Mouse (Mus musculus): ENCODE measurements at regions not wholly inside any gene's neighbourhood (a gene's known extent, or its start where the extent isn't known, plus 50 kb on each side); places are given as distances from the start of the nearest gene placed in this dataset.

DNA sequence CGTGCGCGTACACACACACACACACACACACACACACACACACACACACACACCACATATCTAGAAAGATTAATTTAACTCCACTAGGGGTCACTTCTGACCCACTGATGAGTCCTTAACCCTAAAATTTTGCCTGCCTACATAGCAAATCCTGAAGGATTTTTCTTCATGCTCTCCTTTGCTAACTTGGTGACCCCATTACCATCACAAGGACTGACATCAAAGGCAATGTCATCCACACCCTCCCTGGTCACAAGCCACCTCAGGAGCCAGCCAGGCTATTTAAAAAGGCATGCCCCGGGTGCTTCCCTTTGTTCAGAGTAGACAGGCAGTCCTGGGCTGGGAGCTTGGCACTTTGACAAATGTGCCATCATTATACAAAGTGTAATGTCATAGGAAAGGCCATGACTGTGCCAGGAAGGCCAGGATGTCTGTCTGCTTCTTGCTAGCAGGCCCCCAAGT is 1501.4 kb upstream of the Flrt2 start:
- Histone ChIP-seq H3K9me3 (ENCODE audit: control insufficient read depth, low read length) (no peaks in the 10 kb centered on the region), H3K4me2 (replicated peaks; ENCODE audit: low read depth, low read length, severe bottlenecking) (no peak overlapping the region), H3K4me3 (replicated peaks; ENCODE audit: low read length) (no peak overlapping the region), H3K4me1 (ENCODE audit: control insufficient read depth, insufficient read depth, low read length) (no peaks in the 10 kb centered on the region), H3K9ac (ENCODE audit: low read depth, low read length, severe bottlenecking) (no peak overlapping the region), H3K27ac (replicated peaks; ENCODE audit: low read depth, low read length) (no peak overlapping the region), H3K27me3 (ENCODE audit: control insufficient read depth, insufficient read depth, low read length) (no peaks in the 10 kb centered on the region), H3K36me3 (ENCODE audit: control insufficient read depth, insufficient read depth, low read length) (no peaks in the 10 kb centered on the region)
- DNase-seq (ENCODE audit: low spot score): peak; percentile 35
- no peak for ATAC-seq (ENCODE audit: low FRiP score, low read depth)
- WGBS: 74% methylated on average over 4 of the region's 4 CpGs
- TF ChIP-seq POLR2A (IDR thresholded peaks at IDR 0.05; ENCODE audit: borderline replicate concordance, extremely low read depth, insufficient read depth, insufficient read length): no peak

DNA sequence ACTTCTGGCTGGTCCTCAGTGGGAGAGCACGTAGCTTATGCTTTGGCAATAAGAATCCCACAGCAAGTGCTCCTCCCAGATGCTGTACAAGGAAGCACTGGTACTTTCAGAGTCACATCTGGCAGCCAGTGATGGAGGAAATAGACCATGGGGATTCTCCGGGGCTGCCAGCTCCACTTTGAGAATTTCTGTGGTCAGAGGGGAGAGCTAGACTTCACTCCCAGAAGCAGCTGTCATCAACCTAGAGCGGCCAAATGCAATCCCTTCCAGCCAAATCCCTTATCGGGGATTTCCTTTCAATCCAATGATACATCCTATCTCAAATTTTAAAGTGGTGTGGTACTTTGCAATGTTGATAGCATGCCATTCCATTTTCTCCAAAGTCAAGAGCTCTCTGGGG is 1474.1 kb upstream of the Flrt2 start:
- no peaks in the 10 kb centered on the region for H3K27me3 ChIP-seq (ENCODE audit: control insufficient read depth, insufficient read depth, low read length)
- ATAC-seq (ENCODE audit: low FRiP score, low read depth): no peak
- H3K36me3 ChIP-seq (ENCODE audit: control insufficient read depth, insufficient read depth, low read length): no peaks in the 10 kb centered on the region
- H3K4me1 ChIP-seq (ENCODE audit: control insufficient read depth, insufficient read depth, low read length): no peaks in the 10 kb centered on the region
- no peak overlapping the region for H3K27ac ChIP-seq (replicated peaks; ENCODE audit: low read depth, low read length)
- no peaks in the 10 kb centered on the region for H3K9me3 ChIP-seq (ENCODE audit: control insufficient read depth, low read length)
- peak; percentile 23 for DNase-seq (ENCODE audit: low spot score)
- H3K9ac ChIP-seq (ENCODE audit: low read depth, low read length, severe bottlenecking): no peak overlapping the region
- no peak overlapping the region for H3K4me2 ChIP-seq (replicated peaks; ENCODE audit: low read depth, low read length, severe bottlenecking)
- TF ChIP-seq POLR2A (IDR thresholded peaks at IDR 0.05; ENCODE audit: borderline replicate concordance, extremely low read depth, insufficient read depth, insufficient read length): no peak
- WGBS: 53% methylated on average over 4 of the region's 4 CpGs
- no peak overlapping the region for H3K4me3 ChIP-seq (replicated peaks; ENCODE audit: low read length)

DNA sequence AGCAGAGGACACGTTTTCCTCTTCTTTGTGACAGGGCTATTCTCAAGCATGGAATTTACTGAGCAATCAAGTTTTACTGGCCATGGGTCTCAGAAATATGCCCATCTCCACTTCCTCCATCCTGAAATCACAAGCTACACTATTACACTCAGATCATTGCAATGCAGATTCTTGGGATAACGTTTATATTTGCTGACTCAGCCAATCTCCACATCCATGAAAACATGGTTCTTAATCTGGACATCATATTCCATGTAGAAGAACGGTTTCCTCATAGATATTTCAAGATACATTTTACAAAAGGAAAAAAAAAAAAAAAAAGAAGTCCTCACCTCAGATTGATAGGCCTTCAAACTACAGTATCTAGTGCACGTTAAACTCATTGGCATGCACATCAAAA is 1462.1 kb upstream of the Flrt2 start:
- no peak for DNase-seq (ENCODE audit: low spot score)
- ATAC-seq (ENCODE audit: low FRiP score, low read depth): no peak
- H3K4me3 ChIP-seq (replicated peaks; ENCODE audit: low read length): no peak overlapping the region
- H3K27me3 ChIP-seq (ENCODE audit: control insufficient read depth, insufficient read depth, low read length): no peaks in the 10 kb centered on the region
- no peaks in the 10 kb centered on the region for H3K36me3 ChIP-seq (ENCODE audit: control insufficient read depth, insufficient read depth, low read length)
- H3K4me2 ChIP-seq (replicated peaks; ENCODE audit: low read depth, low read length, severe bottlenecking): no peak overlapping the region
- H3K4me1 ChIP-seq (ENCODE audit: control insufficient read depth, insufficient read depth, low read length): no peaks in the 10 kb centered on the region
- no peaks in the 10 kb centered on the region for H3K9me3 ChIP-seq (ENCODE audit: control insufficient read depth, low read length)
- H3K27ac ChIP-seq (replicated peaks; ENCODE audit: low read depth, low read length): no peak overlapping the region
- TF ChIP-seq POLR2A (IDR thresholded peaks at IDR 0.05; ENCODE audit: borderline replicate concordance, extremely low read depth, insufficient read depth, insufficient read length): no peak
- WGBS: 86% methylated on average over 4 of the region's 4 CpGs
- no peak overlapping the region for H3K9ac ChIP-seq (ENCODE audit: low read depth, low read length, severe bottlenecking)

DNA sequence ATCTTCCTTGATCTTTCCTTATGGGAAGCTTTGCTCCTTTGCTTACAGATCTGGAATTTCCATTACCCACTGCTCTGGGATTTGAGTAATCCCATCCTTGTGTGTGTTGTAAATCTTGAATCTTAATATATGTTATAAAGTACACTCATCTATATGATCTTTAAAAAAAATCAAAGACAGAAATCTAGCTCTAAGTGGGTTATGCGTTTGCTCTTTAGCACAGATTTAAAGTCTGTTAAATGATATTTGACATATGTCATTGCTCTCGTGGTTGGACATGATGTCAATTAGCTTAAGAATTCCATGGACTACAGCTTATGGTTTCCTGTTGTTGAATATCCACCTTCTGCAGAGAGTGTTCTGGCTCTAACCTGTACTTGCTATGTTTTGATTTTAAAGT is 1446.7 kb upstream of the Flrt2 start:
- Histone ChIP-seq H3K4me3 (replicated peaks; ENCODE audit: low read length) (no peak overlapping the region), H3K9ac (ENCODE audit: low read depth, low read length, severe bottlenecking) (no peak overlapping the region), H3K4me1 (ENCODE audit: control insufficient read depth, insufficient read depth, low read length) (no peaks in the 10 kb centered on the region), H3K4me2 (replicated peaks; ENCODE audit: low read depth, low read length, severe bottlenecking) (no peak overlapping the region), H3K27ac (replicated peaks; ENCODE audit: low read depth, low read length) (no peak overlapping the region), H3K36me3 (ENCODE audit: control insufficient read depth, insufficient read depth, low read length) (no peaks in the 10 kb centered on the region), H3K9me3 (ENCODE audit: control insufficient read depth, low read length) (no peaks in the 10 kb centered on the region), H3K27me3 (ENCODE audit: control insufficient read depth, insufficient read depth, low read length) (no peaks in the 10 kb centered on the region)
- no peak for TF ChIP-seq POLR2A (IDR thresholded peaks at IDR 0.05; ENCODE audit: borderline replicate concordance, extremely low read depth, insufficient read depth, insufficient read length)
- WGBS: 6% methylated on average over 2 of the region's 2 CpGs
- DNase-seq (ENCODE audit: low spot score) (peak; percentile 17), ATAC-seq (ENCODE audit: low FRiP score, low read depth) (no peak)

DNA sequence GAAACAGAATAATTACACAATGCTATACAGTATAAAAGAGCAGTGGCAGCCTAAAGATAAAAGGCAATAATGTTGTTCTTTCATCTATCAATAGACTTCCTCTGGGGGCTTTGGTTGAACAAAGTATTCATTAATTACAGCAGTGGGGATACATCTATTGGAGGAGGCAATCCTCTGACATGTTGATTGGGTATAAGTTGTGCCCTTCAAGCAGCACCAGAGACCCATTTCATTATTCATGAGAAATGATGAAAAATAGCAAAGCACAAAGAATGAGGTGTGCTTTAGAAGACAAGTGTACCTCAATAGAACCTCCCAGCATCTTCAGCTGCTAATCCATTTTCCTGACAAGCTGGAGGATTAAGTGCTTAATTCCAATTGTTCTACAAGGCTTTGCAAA is 1444.7 kb upstream of the Flrt2 start:
- no peaks in the 10 kb centered on the region for H3K4me1 ChIP-seq (ENCODE audit: control insufficient read depth, insufficient read depth, low read length)
- DNase-seq (ENCODE audit: low spot score) (no peak), ATAC-seq (ENCODE audit: low FRiP score, low read depth) (no peak)
- H3K4me2 ChIP-seq (replicated peaks; ENCODE audit: low read depth, low read length, severe bottlenecking): no peak overlapping the region
- H3K36me3 ChIP-seq (ENCODE audit: control insufficient read depth, insufficient read depth, low read length): no peaks in the 10 kb centered on the region
- H3K4me3 ChIP-seq (replicated peaks; ENCODE audit: low read length): no peak overlapping the region
- no peaks in the 10 kb centered on the region for H3K27me3 ChIP-seq (ENCODE audit: control insufficient read depth, insufficient read depth, low read length)
- no peak for TF ChIP-seq POLR2A (IDR thresholded peaks at IDR 0.05; ENCODE audit: borderline replicate concordance, extremely low read depth, insufficient read depth, insufficient read length)
- H3K27ac ChIP-seq (replicated peaks; ENCODE audit: low read depth, low read length): no peak overlapping the region
- H3K9me3 ChIP-seq (ENCODE audit: control insufficient read depth, low read length): no peaks in the 10 kb centered on the region
- no peak overlapping the region for H3K9ac ChIP-seq (ENCODE audit: low read depth, low read length, severe bottlenecking)

Measured in limb, embryonic 14.5 days (tissue).